In the genomic region with DNA sequence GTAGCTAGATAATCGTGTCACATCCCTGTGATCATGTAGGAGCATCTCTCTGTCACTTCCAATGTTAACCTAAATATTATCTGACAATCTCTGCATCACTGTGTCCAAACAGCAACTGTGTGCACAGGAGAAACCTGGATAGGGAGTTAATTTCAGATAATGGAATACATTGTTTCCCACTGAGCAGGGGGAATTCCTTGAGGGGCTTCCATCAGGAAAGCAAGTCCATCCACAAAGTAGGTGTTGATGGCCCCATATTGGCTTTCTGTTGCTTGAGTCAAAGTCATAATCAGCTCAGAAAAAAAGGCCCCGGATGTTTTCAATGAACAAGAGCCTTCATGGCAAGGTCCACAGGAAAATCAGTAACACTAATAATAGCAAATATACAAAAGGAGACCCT, we compare ENCODE assay signal across 20 mouse cellular contexts. TPM values are rescaled to one million over a fixed set of nuclear protein-coding genes. Genes with fewer than 3 reads are reported as not detected.
"Had no signal": no experiment of that assay in that cellular context is flagged by ENCODE, and none has a peak within 500 bp of the region (broad histone marks: within the 10 kb centered on the region; RNA-seq: fewer than 3 reads in every experiment).

No protein-coding gene starts in this region.

- H3K27ac ChIP-seq: midbrain, embryonic 13.5 days; midbrain, embryonic 15.5 days; neural tube, embryonic 13.5 days; neural tube, embryonic 15.5 days had no signal

- H3K4me1 ChIP-seq: midbrain, embryonic 13.5 days; midbrain, embryonic 15.5 days; neural tube, embryonic 13.5 days; neural tube, embryonic 15.5 days had no signal

- DNase-seq: lung, adult 18-20 months; lung, postnatal 10 days; lung, postnatal 4 days; retina, postnatal 1 day; right cerebral cortex, adult 18-20 months; right cerebral cortex, postnatal 25 days; right cerebral cortex, postnatal 4 days; spleen, adult 18-20 months; thymus, adult 2 months; thymus, postnatal 25 days; thymus, postnatal 4 days had no signal

- H3K4me3 ChIP-seq: midbrain, embryonic 13.5 days; midbrain, embryonic 15.5 days; myocyte; neural tube, embryonic 13.5 days; neural tube, embryonic 15.5 days had no signal

RNA-seq across cellular contexts. Expression of gene Olfm3, which starts 26.9 kb away (rescaled TPM):
- total RNA-seq: megakaryocyte, adult 5-6 weeks; megakaryocyte-erythroid progenitor cell, adult 5-6 weeks had no signal
- polyA plus RNA-seq: lung, embryonic 14.5 days; myocyte; small intestine, adult 2 months had no signal
